Mouse (Mus musculus) retina, embryonic 14.5 days (tissue): ENCODE measurements at regions not wholly inside any gene's neighbourhood (a gene's known extent, or its start where the extent isn't known, plus 50 kb on each side); places are given as distances from the start of the nearest gene placed in this dataset.

Experiments used
- DNase-seq: peaks from one replicate; pipeline ENCODE4 v3.0.0-alpha.2; 2015; ENCODE audit warnings: low spot score

- no peak for DNase-seq
These were observed 169.8 kb downstream of the Arrdc4 start for GRCm38 (mm10) chr7:68579216-68579615.

DNA sequence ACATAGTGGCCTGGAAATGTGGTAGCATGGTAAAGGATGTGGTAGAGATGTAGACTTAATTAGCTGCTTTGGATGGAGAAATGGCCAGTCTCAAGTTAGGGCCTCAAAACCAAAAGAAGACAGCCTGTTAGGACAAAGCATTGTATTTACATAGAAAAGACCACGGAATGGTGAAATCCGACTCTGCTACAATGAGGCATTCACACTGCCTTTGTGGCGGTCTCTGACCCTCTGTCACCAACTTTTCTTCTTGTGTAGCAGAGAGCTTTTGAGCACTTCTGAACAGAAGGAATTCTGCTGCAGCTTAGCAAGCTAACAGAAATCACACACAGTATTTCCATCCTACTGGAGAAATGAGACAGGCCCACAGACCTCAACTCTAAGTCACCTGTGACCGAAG, 177.7 kb downstream of the Arrdc4 start:
- no peak for DNase-seq

DNA sequence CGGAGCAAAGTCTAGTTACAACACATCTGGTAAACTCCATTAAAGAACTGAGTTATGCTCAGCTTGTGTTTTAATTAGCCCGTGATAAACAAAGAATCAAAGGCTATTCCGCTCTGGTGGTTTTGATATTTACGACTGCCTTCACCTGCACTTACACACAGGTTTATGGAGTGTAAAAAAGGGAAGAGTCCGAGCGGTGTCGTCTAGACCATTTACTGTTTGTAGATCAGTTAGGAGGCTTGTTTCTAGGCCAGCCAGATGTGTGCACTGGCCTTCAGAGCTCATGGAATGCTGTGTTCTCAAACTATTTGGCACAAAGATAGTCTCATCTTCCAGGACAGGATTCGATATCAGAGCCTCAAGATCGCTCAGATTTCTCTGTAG, 180.9 kb downstream of the Arrdc4 start:
- DNase-seq, result no peak

- DNase-seq, result no peak
These were observed 181.5 kb downstream of the Arrdc4 start for GRCm38 (mm10) chr7:68567452-68568126.

DNA sequence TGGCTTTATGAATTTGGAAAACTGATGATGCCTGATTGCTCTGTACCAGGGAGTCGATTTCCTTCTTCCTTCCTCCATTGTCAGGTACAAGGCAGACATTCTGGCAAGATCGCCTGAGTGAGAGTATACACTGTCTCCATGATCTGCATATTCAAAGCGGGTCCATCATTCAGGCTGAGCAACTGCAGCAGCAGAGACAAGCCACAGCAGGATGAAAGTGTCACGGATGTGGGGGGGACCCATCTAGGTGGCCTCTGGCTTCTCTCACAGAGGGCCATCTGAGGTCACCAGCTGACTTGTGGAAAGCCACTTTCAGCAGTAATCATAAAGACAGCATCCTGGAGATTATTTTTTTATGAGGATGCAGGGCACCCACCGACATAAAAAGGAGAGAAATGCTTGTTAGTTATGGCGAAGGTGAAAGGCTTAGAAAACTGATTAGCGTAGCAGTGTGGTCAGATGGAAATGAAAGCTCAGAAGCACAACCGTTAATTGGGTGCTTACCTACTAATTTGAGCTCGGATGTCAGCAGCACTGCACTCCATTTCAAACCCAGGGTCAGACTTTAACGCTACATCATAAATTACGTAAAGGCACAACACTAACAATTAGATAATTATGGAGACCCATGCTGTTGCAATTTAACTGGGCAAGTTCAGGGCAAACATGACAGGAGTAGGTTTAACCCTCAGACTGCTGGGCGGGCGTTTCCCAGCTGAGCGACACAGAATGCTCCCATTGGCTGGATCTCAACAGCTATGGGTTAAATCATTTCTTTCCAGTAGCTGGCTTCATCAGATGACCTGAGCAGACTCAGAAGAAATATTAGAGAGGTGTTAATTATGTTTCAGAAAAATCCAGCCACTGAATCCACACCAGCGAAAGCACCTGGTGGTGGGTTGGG, 189.3 kb downstream of the Arrdc4 start:
- DNase-seq, result no peak

GRCm38 (mm10) chr7:68550330-68550729, 198.7 kb downstream of the Arrdc4 start:
- no peak for DNase-seq

GRCm38 (mm10) chr7:68548176-68548575, 200.9 kb downstream of the Arrdc4 start:
- no peak for DNase-seq

- peak; percentile 24 for DNase-seq
These were observed 204.9 kb downstream of the Arrdc4 start for GRCm38 (mm10) chr7:68544136-68544535.

GRCm38 (mm10) chr7:68509096-68509495, 235.5 kb downstream of the Fam169b start:
- DNase-seq, result no peak

- DNase-seq, result no peak
These were observed 217.6 kb downstream of the Fam169b start for GRCm38 (mm10) chr7:68491143-68491810.

GRCm38 (mm10) chr7:68486676-68487075, 213.0 kb downstream of the Fam169b start:
- DNase-seq, result no peak

GRCm38 (mm10) chr7:68482553-68482952, 208.9 kb downstream of the Fam169b start:
- DNase-seq, result no peak

DNA sequence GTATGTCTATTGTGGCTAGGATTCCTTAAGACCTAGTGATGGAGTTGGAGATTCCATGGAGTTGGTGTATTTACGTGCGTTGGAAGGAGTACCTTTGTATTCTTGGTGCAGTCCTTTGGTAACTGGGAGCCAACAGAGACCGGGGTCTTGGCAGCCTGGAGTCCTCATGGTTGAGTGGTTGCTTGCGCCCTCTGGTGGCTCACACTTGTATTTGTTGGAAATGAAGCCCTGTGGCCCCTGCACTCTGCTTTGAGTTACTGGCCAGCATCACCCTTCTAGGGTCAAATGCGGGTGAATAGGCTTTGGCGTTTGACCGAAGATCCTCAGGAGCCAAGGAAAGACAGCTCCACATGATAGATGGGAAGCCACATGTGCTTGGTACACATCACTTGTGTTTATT, 207.1 kb downstream of the Fam169b start:
- peak; percentile 84 for DNase-seq

GRCm38 (mm10) chr7:68480336-68480735, 206.7 kb downstream of the Fam169b start:
- DNase-seq, result no peak

DNA sequence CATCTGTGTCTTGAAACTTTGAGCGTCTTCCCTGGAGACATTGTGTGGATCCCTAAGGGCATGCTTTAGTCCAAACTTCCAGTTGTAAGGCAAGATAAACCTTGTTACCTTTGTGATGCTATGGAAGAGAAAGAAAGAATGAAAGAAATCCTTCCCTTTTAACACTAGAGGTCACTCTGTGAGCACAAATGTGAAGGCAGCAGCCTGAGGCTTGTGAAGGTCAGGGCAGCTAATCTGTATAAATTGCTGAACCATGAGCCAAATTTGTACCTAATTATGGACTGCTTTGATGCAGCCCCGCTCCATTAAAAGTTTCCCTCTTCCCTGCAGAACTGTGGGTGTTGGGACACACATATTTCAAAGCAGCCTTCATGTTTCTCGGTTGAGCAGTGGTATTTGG, 204.4 kb downstream of the Fam169b start:
- peak; percentile 61 for DNase-seq

- peak; percentile 12 for DNase-seq
These were observed 199.2 kb downstream of the Fam169b start for GRCm38 (mm10) chr7:68472800-68473199.

DNA sequence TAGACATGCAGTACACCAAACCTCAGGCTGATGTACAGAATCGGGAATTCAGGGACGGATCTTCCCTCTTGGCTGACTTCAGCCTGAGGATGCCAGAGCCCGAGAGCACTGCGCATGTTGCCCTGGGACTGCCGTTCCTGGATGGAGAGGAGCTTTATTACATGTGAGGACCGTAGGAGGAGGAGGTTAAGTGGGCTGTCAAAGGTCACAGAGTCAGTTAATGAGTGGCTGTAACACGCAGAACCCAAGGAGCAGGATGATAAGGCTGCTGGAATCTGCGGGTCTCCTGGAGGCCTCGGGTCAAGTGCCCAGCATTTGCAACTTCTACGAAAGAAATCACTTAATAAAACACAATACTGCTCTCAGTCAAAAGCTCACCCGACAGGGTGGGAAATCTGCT, 197.3 kb downstream of the Fam169b start:
- DNase-seq, result no peak

- no peak for DNase-seq
These were observed 194.9 kb downstream of the Fam169b start for GRCm38 (mm10) chr7:68468574-68468973.

DNA sequence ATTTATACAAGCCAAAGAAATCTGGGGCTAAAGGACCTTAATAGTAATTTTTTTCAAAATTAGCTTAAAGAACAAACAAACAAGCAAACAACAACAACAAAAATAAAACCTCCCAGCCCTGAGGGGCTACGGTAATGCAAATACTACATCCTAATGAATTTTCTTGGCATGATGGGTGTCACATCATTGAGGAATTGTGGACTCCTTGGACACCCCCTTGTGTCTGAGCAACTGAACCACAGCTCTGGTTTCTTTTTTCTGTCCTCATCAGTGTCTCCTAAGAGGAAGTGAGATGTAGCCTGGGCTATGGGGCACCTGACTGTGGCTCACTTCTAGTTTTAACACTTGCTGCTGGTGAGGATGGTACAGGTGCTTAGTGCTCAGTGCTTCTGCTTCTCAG, 184.2 kb downstream of the Fam169b start:
- no peak for DNase-seq

GRCm38 (mm10) chr7:68455451-68455850, 181.8 kb downstream of the Fam169b start:
- no peak for DNase-seq

- DNase-seq, result no peak
These were observed 179.5 kb downstream of the Fam169b start for GRCm38 (mm10) chr7:68453028-68453692.

DNA sequence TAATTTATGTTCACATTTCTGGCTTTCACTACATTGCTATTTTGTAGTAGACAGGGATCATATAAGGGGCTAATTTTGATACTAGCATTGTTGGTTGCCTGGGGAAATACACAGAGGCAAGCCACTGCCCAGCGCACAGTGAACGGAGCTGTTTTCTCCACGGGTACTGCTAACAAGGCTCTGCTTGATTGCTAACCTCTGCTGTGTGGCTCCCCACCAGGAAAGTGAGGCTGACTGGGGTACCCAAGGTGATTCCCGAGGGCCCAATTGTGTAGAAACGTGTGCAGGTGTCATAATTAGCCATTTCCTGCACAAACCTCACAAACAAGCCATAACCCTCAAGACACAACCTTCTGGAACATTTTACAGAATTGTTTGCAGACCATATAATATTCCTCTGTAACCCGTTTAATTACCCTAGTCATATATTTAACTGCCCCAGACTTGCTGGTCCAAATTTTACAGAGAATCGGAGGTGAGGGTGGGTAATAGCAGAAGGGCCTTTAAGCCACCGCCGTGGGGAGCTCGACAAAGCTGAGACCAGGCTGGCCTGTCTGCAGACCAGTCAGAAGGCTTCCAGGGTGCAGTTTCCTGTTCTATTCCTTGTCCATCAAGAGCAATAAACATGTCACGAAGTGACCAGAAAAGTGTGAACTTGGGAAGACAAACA, 170.9 kb downstream of the Fam169b start:
- no peak for DNase-seq
